Mouse (Mus musculus): ENCODE measurements around the gene Cyth2.
A peak's percentile ranks its signal among the peaks of the same experiment; 100 is the strongest.

The Cyth2 gene

GRCm38 (mm10) chr7:45812921-45813320 is 1.5 kb downstream of the Cyth2 start:
- no peak for DNase-seq

GRCm38 (mm10) chr7:45809276-45810075 is 4.9 kb downstream of the Cyth2 start:
- no peak for DNase-seq

- DNase-seq, result no peak
These were observed 5.9 kb downstream of the Cyth2 start for GRCm38 (mm10) chr7:45808471-45808870.

GRCm38 (mm10) chr7:45805941-45806340 is 8.4 kb downstream of the Cyth2 start:
- DNase-seq, result no peak

- no peak for DNase-seq
These were observed 11.8 kb downstream of the Cyth2 start for GRCm38 (mm10) chr7:45802551-45802950.

- peak; percentile 89 to 91 for DNase-seq
These were observed 13.0 kb downstream of the Cyth2 start for GRCm38 (mm10) chr7:45801348-45801747.

- peak; percentile 65 to 73 for DNase-seq
These were observed 13.7 kb downstream of the Cyth2 start for GRCm38 (mm10) chr7:45800546-45801204.

- DNase-seq, result peak in 1 of 2 experiments; percentile 11
These were observed 14.4 kb downstream of the Cyth2 start for GRCm38 (mm10) chr7:45800001-45800400.

- DNase-seq, result peak in 1 of 2 experiments; percentile 22
These were observed 15.4 kb downstream of the Cyth2 start for GRCm38 (mm10) chr7:45798931-45799330.

GRCm38 (mm10) chr7:45798511-45798836 is 15.9 kb downstream of the Cyth2 start:
- DNase-seq, result peak; percentile 47 to 52

- peak in 1 of 2 experiments; percentile 23 for DNase-seq
These were observed 16.5 kb downstream of the Cyth2 start for GRCm38 (mm10) chr7:45797661-45798510.

GRCm38 (mm10) chr7:45796950-45797349 is 17.4 kb downstream of the Cyth2 start:
- DNase-seq, result no peak

GRCm38 (mm10) chr7:45794971-45795370 is 19.4 kb downstream of the Cyth2 start:
- DNase-seq, result no peak

GRCm38 (mm10) chr7:45793969-45794585 is 20.3 kb downstream of the Cyth2 start:
- no peak for DNase-seq

- no peak for DNase-seq
These were observed 21.1 kb downstream of the Cyth2 start for GRCm38 (mm10) chr7:45793240-45793639.

- no peak for DNase-seq
These were observed 22.5 kb downstream of the Cyth2 start for GRCm38 (mm10) chr7:45791756-45792490.

- DNase-seq, result no peak
These were observed 23.7 kb downstream of the Cyth2 start for GRCm38 (mm10) chr7:45790721-45791120.

- DNase-seq, result no peak
These were observed 26.7 kb downstream of the Cyth2 start for GRCm38 (mm10) chr7:45787642-45788041.

- no peak for DNase-seq
These were observed 27.5 kb downstream of the Cyth2 start for GRCm38 (mm10) chr7:45786661-45787413.

- DNase-seq, result no peak
These were observed 28.2 kb downstream of the Cyth2 start for GRCm38 (mm10) chr7:45786136-45786578.
